Mouse (Mus musculus): Measurements from ENCODE around the gene Akap7.
"Not testable (repeated sequence)": the region's sequence is repeated elsewhere in the genome, so short reads cannot be mapped to it uniquely, and the experiment has no call there.

Gene Akap7

GRCm38 (mm10) chr10:25185691-25186090, 122.0 kb downstream of the Akap7 start:
- no peak for DNase-seq

- no peak for DNase-seq
Measured at GRCm38 (mm10) chr10:25184819-25185603, 122.7 kb downstream of the Akap7 start.

GRCm38 (mm10) chr10:25183271-25183670, 124.4 kb downstream of the Akap7 start:
- no peak for DNase-seq

GRCm38 (mm10) chr10:25179030-25179429, 128.6 kb downstream of the Akap7 start:
- DNase-seq: no peak

GRCm38 (mm10) chr10:25177270-25177669, 130.4 kb downstream of the Akap7 start:
- DNase-seq: no peak

- DNase-seq: no peak
Measured at GRCm38 (mm10) chr10:25174872-25175271, 132.8 kb downstream of the Akap7 start.

GRCm38 (mm10) chr10:25167365-25168194, 140.1 kb downstream of the Akap7 start:
- no peak for DNase-seq

- DNase-seq: not testable (repeated sequence)
Measured at GRCm38 (mm10) chr10:25163510-25163909, 144.2 kb downstream of the Akap7 start.

- no peak for DNase-seq
Measured at GRCm38 (mm10) chr10:25161701-25162100, 146.0 kb downstream of the Akap7 start.

- DNase-seq: no peak
Measured at GRCm38 (mm10) chr10:25158651-25159050, 149.0 kb downstream of the Akap7 start.

- DNase-seq: no peak
Measured at GRCm38 (mm10) chr10:25157339-25157738, 150.3 kb downstream of the Akap7 start.

GRCm38 (mm10) chr10:25154225-25154624, 153.4 kb downstream of the Akap7 start:
- no peak for DNase-seq

GRCm38 (mm10) chr10:25151172-25151800, 156.4 kb downstream of the Akap7 start:
- no peak for DNase-seq

- no peak for DNase-seq
Measured at GRCm38 (mm10) chr10:25145851-25146250, 161.8 kb downstream of the Akap7 start.

- no peak for DNase-seq
Measured at GRCm38 (mm10) chr10:25144787-25145761, 162.6 kb downstream of the Akap7 start.

- DNase-seq: no peak
Measured at GRCm38 (mm10) chr10:25141781-25142180, 165.9 kb downstream of the Akap7 start.

GRCm38 (mm10) chr10:25140155-25140755, 167.4 kb downstream of the Akap7 start:
- DNase-seq: peak; percentile 34 to 59

GRCm38 (mm10) chr10:25133581-25133980, 174.1 kb downstream of the Akap7 start:
- DNase-seq: no peak

- DNase-seq: no peak
Measured at GRCm38 (mm10) chr10:25128455-25128863, 179.2 kb downstream of the Akap7 start.

- no peak for DNase-seq
Measured at GRCm38 (mm10) chr10:25126035-25126434, 181.6 kb downstream of the Akap7 start.

- no peak for DNase-seq
Measured at GRCm38 (mm10) chr10:25120871-25121554, 186.7 kb downstream of the Akap7 start.

Data from kidney, postnatal 25 days (tissue).